Mouse (Mus musculus): ENCODE results near the gene Matn3. TPM values are rescaled to one million over a fixed set of nuclear protein-coding genes. Genes with fewer than 3 reads are reported as not detected.

The Matn3 gene
- polyA plus RNA-seq, 1 experiment from 2014 or later, result 5.9 TPM

DNA sequence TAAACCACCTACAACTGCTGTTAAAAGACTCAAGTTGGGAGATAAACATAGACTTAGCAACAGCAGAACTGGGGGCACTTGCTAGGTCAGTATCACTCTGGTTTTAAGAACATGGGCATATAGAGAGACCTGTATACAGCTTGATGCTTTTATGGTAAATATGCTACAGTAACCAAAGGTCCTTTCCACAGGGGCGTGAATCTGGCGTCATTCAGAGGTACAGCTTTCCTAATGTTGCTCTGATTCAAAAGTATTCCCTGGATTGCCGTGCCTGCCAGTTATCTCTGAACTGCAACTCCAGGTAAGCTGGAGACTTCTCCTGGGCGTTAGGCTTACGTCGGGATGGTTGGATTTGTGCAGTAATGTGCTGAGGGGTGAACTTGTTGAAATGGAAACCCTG is 60.1 kb downstream of the Matn3 start:
- H3K36me3 ChIP-seq (replicated peaks), result peaks cover 20% of the 10 kb centered on the region
- DNase-seq (ENCODE audit: extremely low spot score, low spot score), result no peak
- H3K4me1 ChIP-seq, result peaks cover under 1% of the 10 kb centered on the region; the same call in 1 of the 2 replicates
- H3K27me3 ChIP-seq (ENCODE audit: poor library complexity, severe bottlenecking), result no peaks in the 10 kb centered on the region
- 91% methylated on average over 6 of the region's 6 CpGs for WGBS
- no peak overlapping the region for H3K4me3 ChIP-seq
- no peaks in the 10 kb centered on the region for H3K9me3 ChIP-seq
- H3K27ac ChIP-seq, result no peak overlapping the region

DNA sequence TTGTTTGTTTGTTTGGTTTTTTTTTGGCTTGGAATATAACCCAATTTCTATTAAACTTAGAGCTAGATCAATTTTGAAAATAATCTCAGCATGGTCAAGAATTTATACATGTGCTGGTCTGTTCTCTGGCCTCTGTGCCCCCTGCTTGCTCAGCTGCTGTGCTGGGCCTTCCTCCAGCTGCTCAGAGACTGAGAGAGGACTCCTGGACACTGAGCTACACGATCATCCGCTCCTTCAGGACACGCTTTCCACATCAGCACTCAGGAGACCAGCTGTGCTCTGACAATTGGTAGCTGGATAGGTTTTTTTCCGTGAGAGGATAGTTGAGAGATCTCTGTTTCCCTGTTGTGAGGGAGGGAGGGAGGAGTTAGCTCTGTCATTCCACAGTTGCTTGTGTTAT is 62.6 kb downstream of the Matn3 start:
- H3K27me3 ChIP-seq (ENCODE audit: poor library complexity, severe bottlenecking), result no peaks in the 10 kb centered on the region
- H3K36me3 ChIP-seq (replicated peaks), result peaks cover 25% of the 10 kb centered on the region
- no peaks in the 10 kb centered on the region for H3K4me1 ChIP-seq
- WGBS, result 86% methylated on average over 4 of the region's 4 CpGs
- no peak for DNase-seq (ENCODE audit: extremely low spot score, low spot score)
- no peaks in the 10 kb centered on the region for H3K9me3 ChIP-seq
- no peak overlapping the region for H3K4me3 ChIP-seq
- no peak overlapping the region for H3K27ac ChIP-seq

DNA sequence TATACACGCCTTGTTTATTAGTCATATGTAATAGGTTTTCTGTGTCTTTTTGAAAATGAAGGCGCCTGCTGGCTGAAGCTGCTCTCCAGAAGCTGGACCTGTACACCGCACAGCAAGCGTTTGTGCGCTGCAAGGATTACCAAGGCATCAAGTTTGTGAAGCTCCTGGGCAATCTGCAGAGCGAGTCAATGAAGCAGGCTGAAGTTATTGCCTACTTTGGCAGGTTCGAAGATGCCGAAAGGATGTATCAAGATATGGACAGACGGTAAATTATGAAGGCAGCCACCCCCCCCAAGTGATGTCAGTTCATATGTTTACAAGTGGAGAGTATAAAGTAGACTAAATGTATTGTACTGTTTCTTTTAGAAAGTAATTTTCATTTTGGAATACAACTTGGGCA is 68.6 kb downstream of the Matn3 start:
- no peak for DNase-seq (ENCODE audit: extremely low spot score, low spot score)
- Histone ChIP-seq H3K9me3 (no peaks in the 10 kb centered on the region), H3K4me3 (no peak overlapping the region), H3K27me3 (ENCODE audit: poor library complexity, severe bottlenecking) (no peaks in the 10 kb centered on the region), H3K4me1 (no peaks in the 10 kb centered on the region), H3K36me3 (replicated peaks) (peaks cover 38% of the 10 kb centered on the region), H3K27ac (no peak overlapping the region)
- 93% methylated on average over 9 of the region's 9 CpGs for WGBS

- DNase-seq (ENCODE audit: extremely low spot score, low spot score), result no peak
- Histone ChIP-seq H3K27ac (no peak overlapping the region), H3K4me3 (no peak overlapping the region), H3K27me3 (ENCODE audit: poor library complexity, severe bottlenecking) (no peaks in the 10 kb centered on the region), H3K36me3 (replicated peaks) (peaks cover 27% of the 10 kb centered on the region), H3K9me3 (no peaks in the 10 kb centered on the region), H3K4me1 (no peaks in the 10 kb centered on the region)
- WGBS, result 89% methylated on average over 8 of the region's 8 CpGs
These were observed 72.7 kb downstream of the Matn3 start for GRCm38 (mm10) chr12:9020431-9020830.

DNA sequence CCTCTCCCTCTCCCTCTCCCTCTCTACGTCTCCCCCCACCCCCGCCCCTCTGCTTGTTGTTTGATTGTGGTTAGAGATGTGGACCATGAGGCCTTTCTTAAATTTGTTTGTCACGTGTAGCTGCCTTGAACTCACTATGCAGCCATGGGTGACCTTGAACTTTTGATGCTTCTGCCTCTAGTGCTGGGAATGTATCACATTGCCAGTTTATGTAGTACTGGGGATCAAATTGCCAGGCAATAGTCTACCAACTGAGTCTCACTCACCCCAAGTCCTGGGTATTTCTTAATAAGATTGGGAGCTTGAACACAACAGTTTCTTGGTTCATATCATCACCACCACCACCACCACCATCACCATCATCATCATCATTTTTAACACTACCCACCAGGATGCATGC is 73.3 kb downstream of the Matn3 start:
- no peak overlapping the region for H3K27ac ChIP-seq
- H3K27me3 ChIP-seq (ENCODE audit: poor library complexity, severe bottlenecking), result no peaks in the 10 kb centered on the region
- H3K4me3 ChIP-seq, result no peak overlapping the region
- H3K36me3 ChIP-seq (replicated peaks), result peaks cover 27% of the 10 kb centered on the region
- no peaks in the 10 kb centered on the region for H3K4me1 ChIP-seq
- 85% methylated on average over 3 of the region's 3 CpGs for WGBS
- DNase-seq (ENCODE audit: extremely low spot score, low spot score), result no peak
- no peaks in the 10 kb centered on the region for H3K9me3 ChIP-seq

Other genes starting within 250 kb of the Matn3 start
- 133 and 140 TPM in 2 replicates for gene Sdc1, start 176.6 kb upstream of the Matn3 start, polyA plus RNA-seq (2016; fragmentation: Nextera tagmentation; extraction: Ambion mirVana)
- 178 and 181 TPM in 2 replicates for gene Laptm4a, start 26.3 kb upstream of the Matn3 start, polyA plus RNA-seq (2016; fragmentation: Nextera tagmentation; extraction: Ambion mirVana)
- 28.1 and 28.3 TPM in 2 replicates for gene Wdr35, start 26.0 kb downstream of the Matn3 start, polyA plus RNA-seq (2016; fragmentation: Nextera tagmentation; extraction: Ambion mirVana)
- 18.3 and 21.2 TPM in 2 replicates for gene Ttc32, start 82.1 kb downstream of the Matn3 start, polyA plus RNA-seq (2016; fragmentation: Nextera tagmentation; extraction: Ambion mirVana)

Data from forebrain, embryonic 10.5 days (tissue).